Mouse (Mus musculus): Measurements from ENCODE around the gene Tnfrsf1b.

The Tnfrsf1b gene

DNA sequence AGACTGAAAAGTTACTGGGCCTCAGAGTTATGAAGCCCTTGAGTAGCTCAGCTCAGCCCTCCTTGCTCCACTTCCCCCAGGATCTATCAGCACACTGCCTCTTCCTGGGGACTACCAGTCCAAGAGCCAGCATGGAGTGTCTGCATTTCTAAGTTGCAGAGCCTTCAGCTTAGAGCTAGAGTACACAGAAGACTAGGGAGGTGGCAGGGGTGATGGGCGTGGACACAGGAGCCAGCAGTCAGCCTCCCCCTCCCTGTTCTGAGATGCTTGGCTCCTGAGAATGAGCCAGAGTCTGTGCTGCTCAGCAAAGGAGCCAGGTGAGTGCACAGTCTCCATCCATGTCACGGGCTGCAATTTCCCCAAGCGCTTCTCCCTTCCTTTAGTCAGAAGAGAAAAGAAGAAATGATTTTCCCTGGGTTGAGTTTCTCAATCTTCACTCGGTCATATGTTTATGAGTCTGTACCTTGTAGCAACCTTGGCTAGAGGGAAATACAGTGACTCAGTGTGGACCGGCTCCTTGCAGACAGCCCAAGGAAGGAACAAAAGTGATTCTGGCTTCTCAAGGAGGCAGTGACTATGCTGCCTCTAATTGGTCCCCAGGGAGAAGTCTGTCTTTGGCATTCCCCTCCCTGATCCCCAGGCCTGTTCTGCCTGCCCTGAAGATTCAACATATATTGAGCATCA, 11.2 kb upstream of the Tnfrsf1b start:
- CTCF ChIA-PET: no interaction called here

DNA sequence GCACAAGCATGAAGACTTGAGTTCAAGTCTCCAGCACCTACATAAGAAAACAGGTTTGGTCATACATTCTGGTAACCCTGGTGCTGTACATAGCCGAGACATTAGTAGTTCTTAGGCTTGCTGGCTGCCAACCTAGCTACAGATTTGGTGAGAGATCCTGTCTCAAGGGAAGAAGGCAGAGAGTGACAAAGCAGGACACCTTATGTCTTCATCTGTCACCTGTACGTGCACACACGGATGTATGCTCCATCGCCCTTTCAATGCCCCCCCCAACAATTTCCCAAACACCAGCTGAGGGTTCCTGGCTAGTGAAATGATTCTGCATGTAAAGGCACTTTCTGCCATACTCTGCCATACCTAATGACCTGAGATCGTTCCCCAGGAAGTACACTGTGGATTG, 9.5 kb upstream of the Tnfrsf1b start:
- CTCF ChIA-PET: no interaction called here

DNA sequence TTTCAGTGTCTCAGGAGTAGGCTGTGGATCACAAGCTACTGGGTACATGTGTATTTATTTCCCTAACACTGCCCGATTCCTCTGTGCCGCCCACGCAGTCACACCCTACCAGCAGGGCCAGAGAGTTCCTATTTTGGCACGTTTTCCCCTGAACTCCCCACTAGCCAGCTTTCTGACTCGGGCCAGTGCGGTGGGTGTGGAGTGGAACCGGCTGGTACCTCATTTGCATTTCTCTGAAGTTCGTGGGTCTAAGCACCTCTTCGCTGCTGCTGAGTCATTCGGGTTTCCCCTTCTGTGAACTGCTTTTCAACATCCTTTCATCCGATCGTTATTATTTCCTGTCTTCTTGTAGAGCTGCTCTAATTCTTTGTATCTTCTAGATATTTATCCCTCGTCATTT, 7.7 kb upstream of the Tnfrsf1b start:
- CTCF ChIA-PET: interaction anchor here (0.6 to 0.9 kb wide), 2 partner anchors 9 to 14 kb away, joined by 3 read pairs; no protein-coding TSS in a partner anchor

DNA sequence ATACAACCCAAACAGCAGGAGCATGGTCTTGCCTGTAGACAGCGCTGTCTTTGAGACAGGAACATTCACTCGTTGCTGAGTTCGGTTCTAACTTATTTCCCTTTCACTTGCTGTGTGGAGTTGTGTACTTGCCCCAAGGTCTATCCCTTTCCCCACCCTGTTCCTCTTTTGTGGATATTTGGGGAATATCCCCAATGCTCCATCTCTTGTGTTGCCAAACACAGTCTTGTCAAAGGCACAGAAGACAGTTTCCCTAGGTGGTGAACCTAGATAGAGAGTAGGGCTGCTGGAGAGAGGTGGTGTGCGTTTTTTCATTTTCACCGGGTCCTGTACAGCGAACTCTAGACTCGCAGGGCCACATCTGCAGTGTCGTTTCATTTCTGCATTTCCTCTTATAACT, 5.9 kb upstream of the Tnfrsf1b start:
- CTCF ChIA-PET: no interaction called here

DNA sequence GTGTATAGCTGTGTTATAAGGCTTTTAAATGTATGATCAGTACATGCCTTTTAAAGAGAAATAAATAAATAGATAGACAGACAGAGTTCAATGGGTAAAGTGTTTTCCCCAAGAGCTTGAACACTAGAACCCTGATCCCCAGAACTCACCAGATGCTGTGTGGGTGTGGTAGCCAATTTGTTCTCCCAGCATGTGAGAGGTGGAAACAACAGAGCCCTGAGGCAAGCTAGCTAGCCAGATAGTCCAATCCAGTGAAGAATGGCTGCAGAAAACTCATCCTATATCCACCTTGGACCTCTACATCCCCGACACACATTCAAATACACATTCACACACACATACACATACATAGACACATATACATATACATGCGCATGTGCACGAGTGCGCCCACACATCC, 4.9 kb upstream of the Tnfrsf1b start:
- CTCF ChIA-PET: interaction anchor here (0.7 to 1.0 kb wide), 2 partner anchors 20 to 132 kb away, joined by 3 to 5 read pairs; no protein-coding TSS in a partner anchor

DNA sequence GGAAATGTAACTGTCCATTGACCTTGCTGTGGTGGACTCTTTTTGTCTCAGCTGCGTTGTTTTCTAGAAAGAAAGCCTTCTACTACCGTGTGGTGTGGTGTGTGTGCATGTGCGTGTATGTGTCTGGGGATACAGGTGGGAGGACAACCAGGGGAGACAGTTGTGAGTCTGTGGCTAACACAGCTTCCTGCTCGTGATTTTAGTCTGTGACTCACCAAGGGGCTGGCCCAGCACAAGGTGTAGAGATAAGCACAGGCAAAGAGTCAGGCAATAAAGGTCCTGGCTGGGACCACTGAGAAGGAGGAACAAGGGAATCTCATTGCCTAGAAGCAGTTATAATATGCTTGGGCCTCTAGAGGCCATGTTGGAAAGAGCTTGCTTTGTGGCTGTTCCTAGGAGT, 3.3 kb upstream of the Tnfrsf1b start:
- CTCF ChIA-PET: interaction anchor here (0.6 to 0.8 kb wide), 2 partner anchors 45 to 55 kb away, joined by 3 read pairs; partner anchors contain the start of gene Vps13d

DNA sequence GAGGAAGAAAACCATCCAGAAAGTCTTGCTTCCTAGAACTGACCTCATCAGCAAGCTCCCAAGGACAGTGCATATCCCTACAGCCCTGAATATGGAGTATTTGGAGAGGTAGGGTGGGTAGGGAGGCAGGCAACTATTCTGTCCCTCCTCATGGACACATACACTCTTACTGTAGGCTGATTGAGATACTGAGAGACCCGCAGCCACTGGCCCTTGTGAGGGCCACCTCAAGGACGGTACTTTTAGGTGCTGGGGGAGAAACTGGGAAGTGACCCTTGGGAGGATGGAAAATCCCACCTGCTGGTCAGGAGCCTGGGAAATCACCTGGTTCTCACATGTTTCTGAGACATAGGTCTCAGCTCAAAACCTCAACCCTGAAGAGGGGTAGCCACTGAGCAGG, 886 bp upstream of the Tnfrsf1b start:
- CTCF ChIA-PET: interaction anchor here (0.8 to 1.0 kb wide), 2 partner anchors 28 to 33 kb away, joined by 3 to 4 read pairs; no protein-coding TSS in a partner anchor

DNA sequence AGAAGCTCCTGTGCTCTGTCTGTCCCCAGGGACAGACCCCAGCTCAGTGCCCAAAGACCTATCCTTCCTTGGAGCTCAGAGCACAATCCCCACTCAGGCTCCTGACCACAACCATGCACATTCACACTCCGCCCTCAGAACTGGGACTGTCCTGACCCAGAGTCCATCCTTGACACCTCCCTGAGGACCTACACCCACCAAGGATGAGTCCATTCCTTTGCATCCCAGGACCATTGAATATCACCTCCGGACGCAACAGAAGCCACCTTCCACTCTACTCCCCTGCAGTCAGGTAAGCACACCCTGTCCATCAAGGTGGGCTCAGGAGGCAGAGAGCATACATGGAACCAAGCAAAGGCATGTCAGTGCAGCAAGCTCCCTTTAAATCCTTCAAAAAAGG, 1.1 kb downstream of the Tnfrsf1b start:
- CTCF ChIA-PET: interaction anchor here (0.6 to 0.7 kb wide), 2 partner anchors 8 to 11 kb away, joined by 3 read pairs; no protein-coding TSS in a partner anchor

DNA sequence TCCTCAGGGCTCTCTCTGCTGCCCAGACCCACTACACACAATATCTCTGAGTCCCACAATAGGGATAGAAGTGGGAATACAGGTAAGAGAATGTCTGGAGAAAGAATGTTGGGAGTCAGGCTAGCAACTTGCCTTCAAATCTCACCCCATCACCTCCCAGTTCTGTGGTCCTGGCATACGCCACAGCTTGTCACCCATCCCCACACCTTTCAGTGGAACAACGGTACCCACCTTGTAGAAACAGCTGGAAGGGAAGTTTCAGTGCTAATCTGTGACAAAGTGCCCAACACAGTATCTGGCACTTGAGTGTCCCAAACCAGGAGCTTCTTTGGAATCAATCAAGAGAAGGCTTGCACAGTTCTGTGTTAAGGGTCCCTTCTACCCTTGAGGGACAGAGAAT, 2.0 kb downstream of the Tnfrsf1b start:
- CTCF ChIA-PET: no interaction called here

DNA sequence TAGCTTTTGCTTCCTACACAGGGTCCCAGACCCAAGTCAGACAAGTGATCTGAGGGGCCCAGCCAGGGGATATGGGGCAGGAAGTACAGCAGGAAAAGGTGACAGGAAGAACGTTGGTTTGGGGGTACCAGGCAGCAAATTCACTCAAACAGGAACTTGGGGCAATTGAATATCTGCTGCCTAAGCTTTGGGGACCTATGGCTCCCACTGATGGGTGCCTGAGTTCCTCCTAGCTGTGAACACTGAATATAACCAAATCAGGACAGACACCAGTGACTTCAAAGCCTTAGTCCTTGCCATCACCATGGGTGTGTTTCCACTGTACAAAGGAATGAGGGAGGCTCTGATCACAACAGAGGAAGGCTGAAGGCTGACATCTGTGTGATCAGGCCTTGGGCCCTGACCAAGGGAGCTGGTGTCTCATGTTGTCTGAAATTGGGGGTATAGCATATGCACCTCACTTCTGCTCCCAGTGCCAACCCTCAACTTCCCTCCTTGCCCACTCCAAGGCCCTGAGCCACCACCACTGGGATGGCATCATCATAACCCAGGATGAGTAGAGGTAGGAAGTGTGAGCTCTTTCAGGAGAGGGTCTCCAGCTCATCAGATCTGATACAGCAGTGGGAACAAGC, 3.8 kb downstream of the Tnfrsf1b start:
- CTCF ChIA-PET: no interaction called here

DNA sequence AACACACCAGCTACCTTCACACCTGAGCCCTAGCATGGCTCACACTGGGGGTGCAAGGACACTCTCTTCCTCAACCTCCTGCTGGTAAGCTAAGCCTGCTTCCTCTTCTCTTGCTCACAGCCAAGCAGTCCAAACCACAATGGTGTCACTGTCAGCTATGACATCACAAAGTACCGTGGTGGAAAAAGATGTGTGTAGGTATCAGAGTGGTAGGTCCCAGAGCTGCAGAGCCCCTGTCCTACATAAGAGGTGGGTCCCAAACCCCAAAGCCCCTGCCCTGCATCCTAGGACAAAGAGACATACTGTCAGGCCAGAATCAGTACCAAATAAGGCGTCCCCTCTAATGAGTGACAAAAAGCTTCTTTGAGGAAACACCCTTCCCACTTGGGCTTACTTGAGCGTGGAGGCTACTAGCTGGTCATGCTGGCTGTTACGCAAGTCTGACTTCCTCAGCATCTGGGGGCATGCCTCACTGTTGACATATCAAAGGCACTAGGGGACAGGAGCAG, 5.9 kb downstream of the Tnfrsf1b start:
- CTCF ChIA-PET: interaction anchor here (0.7 to 0.8 kb wide), 3 partner anchors 14 to 25 kb away, joined by 3 to 4 read pairs (median 3); no protein-coding TSS in a partner anchor

DNA sequence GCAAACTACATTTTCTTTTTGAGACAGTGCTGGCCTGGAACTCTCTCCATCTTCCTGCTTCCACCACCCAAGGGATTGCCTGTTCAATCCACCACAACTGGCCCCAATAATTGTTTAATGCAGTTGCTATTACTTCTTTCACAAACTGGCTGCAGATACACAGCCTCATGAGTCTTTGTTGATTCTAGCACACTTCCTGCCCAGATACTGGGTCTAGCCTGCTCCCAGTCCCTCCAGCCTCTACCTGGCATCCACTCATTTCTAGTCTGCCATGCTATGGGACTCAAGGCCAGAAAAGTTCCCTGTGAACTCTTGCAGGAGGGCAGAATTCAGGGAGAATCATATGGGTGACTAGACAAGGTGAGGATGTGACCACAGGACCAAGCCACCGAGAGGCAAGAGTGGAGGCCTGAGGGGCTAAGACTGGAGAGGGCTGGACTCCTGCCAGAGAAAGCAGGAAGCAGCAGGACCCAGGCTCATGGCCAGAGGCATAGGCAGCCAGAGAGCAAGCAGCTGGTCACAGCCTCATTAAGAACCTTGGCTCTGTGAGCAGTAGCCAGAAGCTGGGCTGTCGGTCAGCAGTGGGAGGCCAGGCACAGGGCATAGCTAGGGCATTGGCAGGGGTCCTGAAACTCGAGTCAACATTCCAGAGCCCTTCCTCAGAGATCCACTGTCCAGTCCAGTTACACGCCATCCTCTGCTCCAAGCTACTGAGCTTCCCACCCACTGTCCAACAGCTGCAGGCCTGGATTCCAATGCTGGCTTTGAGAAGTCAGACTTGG, 7.4 kb downstream of the Tnfrsf1b start:
- CTCF ChIA-PET: no interaction called here

DNA sequence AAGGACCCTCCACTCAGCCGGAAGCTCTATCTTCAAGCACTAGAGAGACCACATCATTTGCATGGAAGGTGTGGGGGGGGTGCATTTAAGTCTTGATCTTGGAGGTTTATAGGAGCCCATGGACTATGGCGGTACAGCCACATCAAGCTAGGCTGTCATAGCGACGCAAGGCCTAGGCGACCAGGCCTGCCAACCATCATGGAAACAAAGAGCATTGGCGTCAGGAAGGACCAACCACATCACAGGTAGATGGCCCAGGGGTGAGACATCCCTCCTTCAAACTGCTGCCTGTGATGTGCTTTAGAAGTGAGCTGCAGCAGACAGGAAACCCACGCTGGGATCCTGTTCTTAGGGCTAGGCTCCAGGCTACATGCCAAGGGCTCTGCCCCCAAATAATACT, 10.6 kb downstream of the Tnfrsf1b start:
- CTCF ChIA-PET: interaction anchor here (0.6 to 0.7 kb wide), 2 partner anchors 17 to 25 kb away, joined by 3 to 10 read pairs; no protein-coding TSS in a partner anchor

DNA sequence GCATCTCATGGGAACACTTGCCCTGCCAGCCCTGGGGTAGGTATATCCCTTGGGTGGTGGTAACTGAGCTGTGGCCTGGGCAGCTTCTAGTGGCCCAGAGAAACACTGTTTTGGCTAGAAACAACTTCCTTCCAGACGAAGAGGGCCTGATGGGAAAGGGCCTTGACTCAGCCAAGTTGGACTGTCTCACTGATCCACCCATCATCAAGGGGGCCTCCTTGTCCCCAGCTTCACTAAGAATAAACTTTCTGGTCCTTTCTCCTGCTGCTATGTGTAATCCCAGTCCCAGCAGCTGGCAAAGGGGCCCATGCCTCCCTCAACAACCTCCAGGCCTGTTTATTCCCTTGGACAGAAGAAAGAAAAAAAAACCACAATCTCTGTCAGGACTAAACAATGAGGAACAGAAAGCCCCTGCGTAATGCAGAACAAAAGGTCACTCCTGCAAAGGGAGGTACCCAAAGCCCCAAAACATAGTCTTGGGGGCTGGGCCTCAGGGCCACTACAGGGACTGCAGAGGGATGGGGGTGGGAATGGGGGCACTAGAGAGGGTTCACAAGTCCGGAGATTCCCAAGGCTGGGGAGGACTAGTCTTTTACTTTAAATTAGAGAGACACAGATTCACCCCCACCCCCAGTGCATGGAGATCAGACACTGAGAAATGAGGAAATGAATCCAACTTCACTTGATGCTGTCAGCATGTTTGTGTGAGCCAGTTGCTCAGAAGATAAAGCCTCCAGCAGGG, 13.0 kb downstream of the Tnfrsf1b start:
- CTCF ChIA-PET: no interaction called here

DNA sequence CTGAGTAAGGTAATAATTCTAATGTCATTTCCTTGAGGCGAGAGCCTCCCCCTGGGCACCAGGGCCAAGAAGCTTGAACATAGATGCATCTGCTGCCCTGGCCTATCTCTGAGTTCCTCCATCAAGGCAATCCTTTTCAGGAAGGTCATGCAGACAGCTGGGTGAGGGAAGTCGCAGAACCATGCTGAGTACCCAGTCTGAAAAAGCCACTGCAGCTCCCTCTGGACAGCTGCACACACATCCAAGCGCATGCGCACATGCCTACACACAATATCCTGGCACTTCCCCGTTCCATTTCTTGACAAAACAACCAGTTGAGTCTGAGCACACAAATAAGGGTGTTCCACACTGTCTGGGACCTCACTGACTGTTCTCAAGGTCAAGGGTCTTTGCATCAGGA, 14.9 kb downstream of the Tnfrsf1b start:
- CTCF ChIA-PET: no interaction called here

DNA sequence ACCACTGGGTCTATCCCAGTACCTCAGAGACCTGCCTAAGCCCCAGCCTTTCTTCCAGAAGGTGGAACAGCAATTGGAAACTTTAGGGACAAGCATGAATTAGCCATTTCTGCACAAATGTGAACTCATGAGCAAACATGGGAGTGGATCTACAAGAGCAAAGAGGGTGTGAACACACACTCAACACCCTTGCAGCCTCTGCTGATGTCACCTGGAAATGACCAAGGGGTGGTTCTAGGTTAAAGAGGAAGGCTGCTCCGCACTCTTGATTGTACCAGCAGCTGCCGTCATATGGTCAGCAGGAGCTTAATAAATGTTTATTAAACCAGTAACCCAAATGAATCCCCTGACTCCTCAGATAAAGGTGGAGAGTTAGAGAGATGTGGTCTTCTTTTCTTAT, 16.0 kb downstream of the Tnfrsf1b start:
- CTCF ChIA-PET: no interaction called here

DNA sequence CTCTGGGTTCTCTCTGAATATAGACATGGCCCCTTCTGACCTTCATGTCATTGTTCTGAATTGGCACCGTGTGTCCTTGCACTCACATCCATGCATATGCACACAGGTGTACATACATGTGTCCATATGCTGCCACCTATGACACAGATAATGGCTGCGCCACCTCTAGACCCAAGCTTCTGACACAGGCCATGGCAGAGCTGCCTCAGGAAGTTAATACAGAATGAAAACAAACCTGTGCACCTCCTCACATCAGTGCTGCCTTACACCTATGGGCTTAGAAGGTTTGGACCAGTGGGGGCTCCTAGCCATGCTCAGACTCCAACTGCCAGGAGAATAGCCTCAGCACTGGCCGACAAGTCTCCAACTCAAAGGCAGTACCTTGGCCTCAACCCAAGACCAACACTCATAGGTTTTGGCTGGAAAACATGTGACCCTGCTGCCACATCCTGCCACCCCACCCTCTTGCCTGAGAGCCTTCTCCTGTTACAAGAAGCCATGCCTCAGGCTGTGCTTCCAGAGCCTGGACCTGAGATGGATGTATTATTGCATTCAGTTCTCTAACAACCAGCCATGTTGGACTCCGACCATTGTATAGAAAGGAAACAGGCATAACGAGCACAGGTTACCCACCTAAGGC, 17.0 kb downstream of the Tnfrsf1b start:
- CTCF ChIA-PET: no interaction called here

DNA sequence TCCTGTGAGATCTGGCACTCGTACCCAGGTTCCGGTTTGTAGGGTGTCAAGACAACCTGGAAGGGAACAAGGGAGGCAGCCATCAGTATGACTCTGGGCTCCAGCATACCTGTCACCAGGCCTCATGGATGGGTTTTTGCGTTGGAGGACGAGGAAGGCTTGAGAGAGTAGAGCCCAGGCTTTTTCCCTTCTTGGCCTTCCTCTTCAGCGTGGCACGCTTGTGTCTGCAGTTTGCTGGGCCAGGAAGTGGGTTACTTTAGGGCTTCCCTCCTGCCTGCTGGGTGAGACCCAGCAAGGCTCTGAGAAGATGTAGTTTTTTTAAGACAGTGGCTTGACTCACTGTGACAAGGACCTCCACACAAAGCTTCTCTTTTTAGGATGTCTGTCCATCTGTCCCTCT, 17.6 kb downstream of the Tnfrsf1b start:
- CTCF ChIA-PET: no interaction called here

DNA sequence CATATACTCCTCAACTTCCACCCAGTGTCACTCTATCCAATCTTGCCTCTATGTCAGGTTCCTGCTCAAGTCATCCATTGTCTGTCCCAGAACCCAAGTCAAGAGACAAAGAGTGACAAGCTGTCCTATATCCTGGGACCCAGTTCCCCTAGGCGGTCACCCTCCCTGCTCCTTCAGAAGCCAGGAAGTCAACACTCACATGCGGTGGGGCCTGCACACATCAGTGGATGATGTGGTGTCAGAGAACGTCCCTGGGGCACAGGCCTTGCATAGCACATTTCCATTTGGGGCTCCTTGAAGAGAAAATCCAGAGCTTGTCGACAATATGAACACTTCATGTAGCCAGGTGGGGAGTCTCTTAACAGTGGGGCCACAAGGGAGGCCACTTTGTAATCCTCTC, 22.1 kb downstream of the Tnfrsf1b start:
- CTCF ChIA-PET: interaction anchor here (0.7 kb wide), 1 partner anchor 53 kb away, joined by 9 read pairs; no protein-coding TSS in a partner anchor

DNA sequence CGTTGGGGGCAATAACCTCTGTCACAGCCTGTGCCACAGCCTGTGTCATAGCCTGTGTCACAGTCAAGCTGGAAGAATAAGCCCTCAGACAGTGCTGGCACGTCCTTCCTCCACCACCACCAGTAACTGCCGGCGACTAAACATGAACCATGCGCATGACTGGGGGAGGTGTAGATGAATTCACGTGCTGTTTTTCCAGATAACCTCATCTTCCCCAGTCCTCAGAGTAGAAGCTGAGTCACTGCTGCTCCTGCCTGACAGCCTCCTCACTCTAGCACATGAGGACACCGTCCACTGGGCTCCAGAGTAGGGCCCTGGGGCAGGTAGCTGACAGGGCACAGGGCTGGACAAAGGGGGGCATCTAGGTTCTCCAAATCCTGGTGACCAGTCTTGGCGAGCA, 24.6 kb downstream of the Tnfrsf1b start:
- CTCF ChIA-PET: interaction anchor here (0.6 kb wide), 1 partner anchor 63 kb away, joined by 6 read pairs; no protein-coding TSS in a partner anchor

DNA sequence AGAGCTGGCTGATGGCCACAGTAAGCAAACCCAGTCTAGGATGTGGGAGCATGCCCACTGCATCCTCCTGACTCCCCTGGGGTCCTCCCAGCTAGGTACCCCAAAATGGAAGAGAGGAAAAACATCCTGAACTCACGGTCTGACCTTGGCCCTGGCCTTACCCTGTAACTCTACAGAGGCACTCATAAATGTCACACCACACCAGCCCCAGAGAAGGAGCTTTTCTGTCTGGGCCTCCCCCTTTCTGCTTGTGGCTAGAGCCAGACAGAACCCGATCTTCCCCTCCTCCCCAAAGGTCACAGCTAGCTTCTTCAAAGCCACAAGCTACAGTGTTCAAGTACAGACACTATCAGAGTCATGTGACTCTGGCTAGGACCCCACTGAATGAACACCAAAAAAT, 25.3 kb downstream of the Tnfrsf1b start:
- CTCF ChIA-PET: no interaction called here
